Comparison of ENCODE assay signal across 21 mouse cellular contexts in genomic region chr4:104694188-104694587, GRCm38 (mm10).
"Had no signal": no experiment of that assay in that cellular context is flagged by ENCODE, and none has a peak within 500 bp of the region (broad histone marks: within the 10 kb centered on the region; RNA-seq: fewer than 3 reads in every experiment).

No protein-coding gene starts in this region.

- H3K27me3 ChIP-seq: intestine, embryonic 15.5 days; liver, embryonic 13.5 days; neural tube, embryonic 12.5 days; neural tube, embryonic 15.5 days had no signal

- H3K4me2 ChIP-seq: intestine, embryonic 15.5 days; liver, embryonic 13.5 days; neural tube, embryonic 12.5 days; neural tube, embryonic 15.5 days had no signal

- H3K4me3 ChIP-seq: intestine, embryonic 15.5 days; left cerebral cortex, adult 2 months; liver, embryonic 13.5 days; neural tube, embryonic 12.5 days; neural tube, embryonic 15.5 days had no signal

- H3K9me3 ChIP-seq: intestine, embryonic 15.5 days; liver, embryonic 13.5 days; neural tube, embryonic 12.5 days; neural tube, embryonic 15.5 days had no signal

- H3K4me1 ChIP-seq: intestine, embryonic 15.5 days; liver, embryonic 13.5 days; neural tube, embryonic 12.5 days had no signal

- H3K9ac ChIP-seq: intestine, embryonic 15.5 days; liver, embryonic 13.5 days; neural tube, embryonic 12.5 days; neural tube, embryonic 15.5 days had no signal

- H3K36me3 ChIP-seq: intestine, embryonic 15.5 days; liver, embryonic 13.5 days; neural tube, embryonic 12.5 days; neural tube, embryonic 15.5 days had no signal

- DNase-seq: kidney, adult 11 months; kidney, adult 9 months; kidney, postnatal 14 days; kidney, postnatal 4 days; layer of hippocampus, adult 9-11 months; layer of hippocampus, postnatal 36 days; liver, embryonic 13.5 days; lung, adult 2 months; lung, postnatal 14 days; lung, postnatal 4 days; right cerebral cortex, adult 18-20 months; right cerebral cortex, postnatal 14 days; right cerebral cortex, postnatal 4 days; thymus, adult 2 months; thymus, postnatal 14 days; thymus, postnatal 4 days had no signal

- ATAC-seq: intestine, embryonic 15.5 days had no signal

- H3K27ac ChIP-seq: intestine, embryonic 15.5 days; left cerebral cortex, adult 2 months; liver, embryonic 13.5 days; neural tube, embryonic 12.5 days; neural tube, embryonic 15.5 days; stomach, postnatal 0 days had no signal
